Mouse (Mus musculus): ENCODE data around the gene Galnt9.

DNA sequence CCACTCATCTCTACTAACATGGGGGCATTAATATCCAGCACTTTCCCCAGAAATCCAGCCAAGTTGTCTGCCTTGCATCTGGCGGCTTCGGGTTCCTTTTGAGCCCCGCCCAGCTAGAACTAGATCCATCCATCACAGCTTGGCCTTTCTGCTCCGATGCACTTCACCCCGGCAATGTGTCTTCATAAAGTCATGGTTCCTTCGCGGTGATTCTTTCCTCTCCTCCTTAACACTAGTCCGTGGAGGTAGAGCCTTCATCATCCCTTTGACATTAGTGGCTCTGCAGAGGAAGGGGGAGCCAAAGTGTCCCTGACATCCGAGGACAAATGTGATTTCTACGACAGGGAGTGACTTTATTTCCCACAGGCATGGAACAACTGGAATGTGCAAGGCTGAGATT lies 46.1 kb upstream of the Galnt9 start:
- TF ChIP-seq EP300 (IDR thresholded peaks at IDR 0.05; ENCODE audit: low read depth), result no peak
- no peak for TF ChIP-seq CTCF (IDR thresholded peaks at IDR 0.05; ENCODE audit: low read depth)
